Mouse (Mus musculus) spleen, embryonic (tissue): ENCODE data around the gene Adamts10.

ENCODE experiments used
- CTCF ChIA-PET: fragments of 350-600 bp; sonication (Branson Sonifier 250); formaldehyde crosslinking; loops from one replicate; lab custom pipeline; 2022; lab: Charles Lee

Gene Adamts10

DNA sequence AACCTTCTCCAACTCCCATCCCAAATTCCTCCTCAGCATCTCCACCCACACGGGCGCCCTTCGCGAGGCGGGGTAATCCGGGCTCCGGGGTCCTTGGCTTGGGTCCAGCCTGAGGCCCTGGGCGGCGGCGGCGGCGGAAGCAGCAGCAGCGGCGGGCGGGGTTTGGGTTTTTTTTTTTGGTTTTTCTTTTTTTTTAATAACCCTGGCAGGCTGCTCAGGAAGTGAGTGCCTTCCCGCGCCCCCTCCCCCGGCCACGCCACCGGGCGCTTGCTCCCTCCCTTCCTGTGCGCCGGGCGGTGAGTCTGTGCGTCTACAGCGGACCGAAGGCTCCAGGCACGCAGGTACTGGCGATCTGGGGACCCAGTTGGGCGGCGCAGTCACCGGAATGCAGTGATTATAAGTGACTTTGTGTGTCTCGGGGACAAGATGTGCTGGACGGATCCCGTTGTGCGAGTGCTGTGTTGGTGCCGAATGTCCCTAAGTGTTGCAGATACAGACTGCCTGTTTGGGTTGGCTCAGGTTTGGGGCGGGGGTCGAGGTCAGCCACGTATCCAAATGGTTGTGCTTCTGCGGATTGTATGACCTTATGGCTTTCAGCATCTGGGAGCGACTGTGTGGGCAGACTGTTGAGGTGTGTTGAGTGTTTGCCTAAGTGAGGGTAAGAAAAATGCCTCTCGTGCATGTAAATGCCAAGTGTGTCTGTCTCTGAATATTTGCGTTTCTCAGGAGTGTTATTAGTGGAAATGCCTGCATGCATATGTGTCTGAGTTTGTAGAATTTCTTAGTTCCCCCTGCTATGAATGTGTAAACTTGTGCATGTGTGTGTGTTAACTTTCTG, at the start of gene Adamts10:
Gene Adamts10 (plus strand): TSS at position 287 of the 838 bp plus-strand sequence.
- CTCF ChIA-PET = no interaction called here

DNA sequence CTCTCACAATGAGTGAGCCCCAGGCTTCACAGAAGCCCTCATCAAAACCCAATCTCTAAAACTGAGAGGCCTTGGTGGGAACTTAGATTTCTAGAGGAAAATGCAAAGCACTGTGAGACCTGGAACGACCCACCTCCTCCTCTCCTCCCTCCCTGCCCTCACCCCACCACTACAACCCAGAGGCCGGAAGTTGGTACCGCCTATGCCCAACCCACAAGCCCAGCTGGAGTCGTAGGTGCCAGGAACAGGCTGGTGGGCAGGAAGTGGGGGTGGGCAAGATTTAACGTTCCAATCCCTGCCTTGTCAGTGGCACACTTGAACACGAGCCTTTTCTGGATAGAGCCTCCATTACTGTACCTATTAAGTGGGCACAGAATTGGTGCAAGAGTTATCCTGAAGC, 40.0 kb upstream of the Adamts10 start:
- CTCF ChIA-PET = interaction anchor here (1.2 kb wide), 1 partner anchor 10 kb away, joined by 3 read pairs; no protein-coding TSS in a partner anchor

DNA sequence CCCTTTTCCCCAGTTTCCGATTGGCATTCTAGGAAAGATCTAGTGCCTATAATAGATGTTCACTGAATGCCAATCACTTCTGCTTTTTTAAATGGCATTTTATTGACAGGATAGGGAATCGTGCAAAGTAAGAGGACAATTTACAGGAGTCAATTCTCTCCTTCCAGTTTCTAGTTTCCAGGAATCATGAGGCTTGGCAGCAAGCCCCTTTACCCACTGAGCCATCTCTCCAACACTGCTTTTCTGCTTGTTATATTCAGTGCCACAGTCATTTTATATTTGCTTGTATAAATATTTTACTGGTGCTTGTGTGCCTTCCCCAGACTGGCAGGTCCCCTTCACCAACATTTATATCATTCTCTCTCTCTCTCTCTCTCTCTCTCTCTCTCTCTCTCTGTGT, 36.8 kb upstream of the Adamts10 start:
- CTCF ChIA-PET = no interaction called here

DNA sequence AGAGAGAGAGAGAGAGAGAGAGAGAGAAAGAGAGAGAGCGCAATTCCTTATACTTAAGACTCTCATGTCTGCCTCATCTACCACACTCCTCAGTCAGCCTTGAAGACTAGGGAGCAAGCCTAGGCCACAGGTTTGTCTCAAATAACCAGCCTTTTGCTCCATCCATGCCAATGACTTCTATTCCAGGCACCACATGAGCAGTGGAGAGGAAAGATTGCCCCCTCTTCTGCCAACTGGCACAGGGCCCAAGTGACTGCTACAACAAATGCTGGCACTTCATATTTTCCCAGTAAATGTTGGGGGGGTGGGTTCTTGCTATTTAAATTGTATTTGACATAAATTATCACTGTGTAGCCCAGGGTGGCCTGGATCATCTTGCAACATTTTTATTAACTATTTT, 36.4 kb upstream of the Adamts10 start:
- CTCF ChIA-PET = no interaction called here

DNA sequence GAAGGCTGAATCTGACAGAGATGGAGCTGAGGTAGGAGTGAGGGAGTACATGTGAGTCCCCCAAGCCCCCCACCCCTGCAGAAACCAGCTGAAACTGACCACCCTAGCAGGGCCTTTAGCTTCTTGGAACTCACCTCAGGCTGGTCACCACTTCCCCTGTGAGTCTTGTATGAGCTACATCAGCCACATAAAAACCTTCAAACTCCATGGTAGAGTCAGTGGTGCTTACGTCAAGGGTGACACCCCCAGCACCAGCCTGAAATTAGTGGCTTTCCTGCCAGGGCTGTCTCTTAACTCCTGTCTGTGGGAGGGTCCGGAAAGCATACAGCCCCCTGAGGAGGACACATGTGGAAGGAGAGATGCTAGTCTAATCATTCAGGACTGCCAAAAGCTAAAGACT, 32.6 kb upstream of the Adamts10 start:
- CTCF ChIA-PET = no interaction called here

DNA sequence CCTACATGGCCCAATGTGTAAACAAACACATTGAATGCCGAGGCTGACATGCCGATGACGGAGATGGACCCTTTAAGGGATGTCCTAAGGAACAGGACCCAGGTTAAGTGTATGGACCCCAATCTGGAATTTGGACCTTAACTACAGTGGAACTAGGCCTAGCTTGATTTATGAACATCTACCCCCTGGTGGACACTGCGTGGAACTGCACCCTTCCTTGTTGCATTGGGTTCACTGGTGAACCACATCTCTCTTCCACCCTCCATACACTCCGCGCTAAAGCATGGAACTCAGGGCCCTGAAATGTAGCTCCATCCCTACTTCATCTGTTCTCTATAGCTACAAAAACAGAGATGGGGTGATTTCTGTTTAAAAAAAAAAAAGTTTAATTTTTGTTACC, 30.9 kb upstream of the Adamts10 start:
- CTCF ChIA-PET = interaction anchor here (0.9 kb wide), 1 partner anchor 10 kb away, joined by 3 read pairs; no protein-coding TSS in a partner anchor

DNA sequence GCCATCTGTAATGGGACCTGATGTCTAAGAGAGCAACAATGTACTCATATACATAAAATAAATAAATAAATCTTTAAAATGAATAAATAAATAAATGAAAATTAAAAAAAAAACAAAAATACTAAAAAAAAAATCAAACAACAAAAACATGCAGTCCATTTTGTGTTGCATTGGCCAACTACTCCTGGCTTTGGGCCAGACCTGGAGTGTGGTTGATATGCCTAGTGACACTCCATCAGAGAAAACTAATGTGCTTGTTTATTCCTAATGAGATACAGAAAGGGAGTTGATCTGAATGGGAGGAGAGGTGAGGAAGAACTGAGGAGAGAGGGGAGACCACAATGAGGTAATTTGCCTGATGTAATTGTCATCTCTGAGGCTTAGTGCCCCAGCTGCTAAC, 29.4 kb upstream of the Adamts10 start:
- CTCF ChIA-PET = no interaction called here

DNA sequence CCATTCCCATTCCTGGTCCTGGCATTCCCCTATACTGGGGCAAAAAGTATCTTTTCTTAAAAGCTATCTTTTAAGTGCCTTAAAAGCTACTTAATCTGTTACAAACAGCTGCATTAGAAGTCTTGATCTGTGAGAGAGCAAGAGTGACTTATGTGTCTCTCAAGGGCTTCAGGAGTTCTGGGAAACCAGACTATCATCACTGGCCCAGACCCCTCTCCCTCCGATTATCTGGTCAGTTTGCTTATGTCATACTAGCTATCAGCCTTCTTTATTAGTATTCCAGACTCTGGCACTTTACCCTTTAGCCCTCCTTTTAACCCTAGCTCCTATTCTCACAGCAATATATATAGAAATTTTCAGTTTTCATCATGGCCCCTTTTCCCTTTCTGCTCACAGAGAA, 25.1 kb upstream of the Adamts10 start:
- CTCF ChIA-PET = no interaction called here

DNA sequence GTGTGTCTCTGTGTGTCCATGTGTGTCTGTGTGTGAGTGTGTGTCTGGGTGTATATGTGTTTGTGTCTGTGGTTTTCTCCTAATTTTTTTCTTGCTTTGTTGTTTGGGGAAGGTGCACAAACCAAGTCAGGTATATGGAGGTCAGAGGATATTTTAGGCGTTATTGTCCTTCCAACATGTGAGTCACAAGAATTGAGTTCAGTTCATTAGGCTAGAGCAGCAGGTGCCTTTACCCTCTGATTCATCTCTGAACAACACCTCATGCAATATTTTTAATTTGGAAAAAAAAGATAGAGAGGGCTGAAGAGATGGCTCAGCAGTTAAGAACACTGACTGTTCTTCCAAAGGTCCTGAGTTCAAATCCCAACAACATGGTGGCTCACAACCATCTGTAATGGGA, 15.6 kb upstream of the Adamts10 start:
- CTCF ChIA-PET = no interaction called here

DNA sequence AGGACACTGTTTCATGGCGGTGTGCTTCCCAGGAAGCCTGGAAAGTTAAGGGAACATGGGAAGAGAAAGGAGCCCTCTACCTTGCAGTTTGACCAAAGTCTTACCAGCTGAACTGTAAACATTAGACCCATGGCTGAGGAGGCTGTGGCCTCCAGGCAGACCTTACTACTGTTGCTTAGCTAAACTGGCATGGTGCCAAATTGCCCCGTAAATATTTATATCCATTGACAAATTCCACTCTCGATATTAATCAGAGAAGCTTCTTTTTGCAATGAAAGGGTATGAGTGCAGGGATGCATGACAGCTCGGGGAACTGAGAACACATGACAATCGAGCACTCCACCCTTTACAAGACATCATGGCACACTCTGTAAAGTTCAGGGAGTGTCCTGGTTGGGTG, 13.8 kb upstream of the Adamts10 start:
- CTCF ChIA-PET = interaction anchor here (0.6 kb wide), 1 partner anchor 695 kb away, joined by 4 read pairs; no protein-coding TSS in a partner anchor

DNA sequence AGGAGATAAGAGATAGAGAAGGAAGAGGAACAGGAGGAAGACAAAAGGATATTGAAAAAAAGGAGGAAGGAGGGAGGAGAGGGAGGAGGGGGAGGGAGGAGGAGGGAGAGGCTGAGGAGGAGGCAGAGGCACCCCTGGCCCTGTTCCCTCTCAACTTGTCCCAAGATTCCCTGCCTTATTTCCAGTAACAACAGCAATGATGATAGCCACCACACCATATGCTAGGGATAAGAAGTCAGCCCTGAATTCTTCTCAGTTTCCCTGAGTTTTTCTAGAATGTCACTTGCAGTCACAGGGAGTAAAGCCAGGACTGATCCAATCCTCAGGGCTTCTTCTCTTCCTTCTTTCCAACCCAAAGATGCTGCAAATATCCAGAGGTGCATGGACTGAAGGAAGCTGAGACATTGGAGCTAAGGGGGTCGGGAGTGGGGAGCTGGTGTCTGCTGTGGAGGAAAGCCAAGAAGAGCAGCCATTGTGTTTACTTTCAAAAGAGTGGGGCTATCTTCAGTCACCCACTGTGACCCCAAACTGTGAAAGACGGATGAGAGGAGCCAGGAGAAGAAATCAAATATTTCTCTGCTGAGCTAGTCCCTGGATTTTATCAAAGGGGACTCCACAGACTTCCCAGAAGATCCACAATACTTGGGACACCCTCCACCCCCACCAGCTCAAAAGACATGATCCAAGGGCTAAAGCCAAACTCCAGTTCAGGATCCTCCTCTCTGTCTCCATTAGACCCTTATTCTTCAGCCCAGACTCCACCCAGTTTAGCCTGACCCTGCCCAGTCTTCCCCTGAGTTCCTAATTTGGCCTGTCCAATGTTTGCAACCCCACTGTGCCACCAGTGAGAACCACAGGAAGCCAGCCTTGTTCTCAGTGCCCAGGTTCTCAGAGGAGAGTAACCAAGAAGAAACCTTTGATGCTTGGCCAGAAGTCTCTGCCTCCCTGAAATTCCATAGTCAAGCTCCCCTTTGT, 11.3 kb upstream of the Adamts10 start:
- CTCF ChIA-PET = no interaction called here

DNA sequence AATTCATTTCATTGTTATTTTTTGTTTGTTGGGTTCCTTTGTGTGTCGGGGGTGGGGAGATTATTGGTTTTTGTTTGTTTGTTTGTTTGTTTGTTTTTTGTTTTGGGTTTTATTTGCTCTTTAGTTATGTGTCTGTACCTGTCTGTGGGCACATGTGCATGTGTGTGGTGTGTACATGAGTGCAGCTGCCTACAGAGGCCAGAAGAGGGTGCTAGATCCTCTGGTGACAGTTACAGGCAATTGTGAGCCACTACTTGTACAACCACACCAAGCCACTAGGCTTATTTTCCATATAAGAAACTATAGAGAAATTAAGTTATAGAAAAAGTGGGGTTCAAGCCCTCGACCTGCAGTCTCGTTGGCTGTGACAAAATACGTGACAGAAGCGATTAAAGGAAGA, 10.1 kb upstream of the Adamts10 start:
- CTCF ChIA-PET = no interaction called here

DNA sequence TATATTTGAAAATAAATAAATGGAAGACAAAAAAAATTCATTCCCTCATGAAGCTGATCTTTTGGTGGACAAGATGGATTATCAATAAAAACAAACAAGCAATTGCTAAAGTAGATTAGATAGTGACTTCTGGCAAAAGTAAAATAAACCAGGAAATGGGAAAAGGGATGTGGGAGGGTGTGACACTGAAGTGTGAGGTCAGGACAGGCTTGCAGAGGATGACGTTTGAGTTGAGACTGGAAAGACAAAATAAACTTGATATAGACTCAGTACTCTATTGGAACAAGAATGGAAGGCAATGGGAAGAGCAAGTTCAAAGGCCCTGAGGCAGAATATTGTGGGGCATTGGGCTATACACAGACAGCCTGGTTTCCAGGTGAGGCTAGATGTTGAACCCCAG, 3.6 kb upstream of the Adamts10 start:
- CTCF ChIA-PET = no interaction called here

DNA sequence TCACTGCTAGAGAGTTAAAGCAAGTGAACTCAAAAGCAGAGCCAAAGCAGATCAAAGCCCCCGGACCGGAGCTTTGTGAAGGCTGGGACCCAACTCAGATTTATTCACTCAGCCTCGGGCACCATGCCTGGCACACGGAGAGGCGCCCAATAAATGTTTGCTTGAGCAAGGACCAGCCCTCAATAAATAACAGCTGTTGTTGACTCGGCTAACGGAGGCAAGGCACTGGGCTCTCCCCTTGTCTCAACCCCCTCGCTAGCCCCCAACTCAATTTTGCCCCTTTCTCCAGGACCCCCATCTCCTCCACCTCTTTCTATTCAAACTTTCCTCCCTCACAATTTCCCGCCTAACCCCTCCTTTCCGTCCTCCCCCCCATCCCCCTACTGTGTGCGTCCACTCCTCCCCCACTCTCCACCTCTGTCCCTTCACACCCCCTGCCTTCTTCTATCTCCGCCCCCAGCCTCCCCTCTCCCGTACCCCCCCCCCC, 530 bp upstream of the Adamts10 start:
- CTCF ChIA-PET = no interaction called here

DNA sequence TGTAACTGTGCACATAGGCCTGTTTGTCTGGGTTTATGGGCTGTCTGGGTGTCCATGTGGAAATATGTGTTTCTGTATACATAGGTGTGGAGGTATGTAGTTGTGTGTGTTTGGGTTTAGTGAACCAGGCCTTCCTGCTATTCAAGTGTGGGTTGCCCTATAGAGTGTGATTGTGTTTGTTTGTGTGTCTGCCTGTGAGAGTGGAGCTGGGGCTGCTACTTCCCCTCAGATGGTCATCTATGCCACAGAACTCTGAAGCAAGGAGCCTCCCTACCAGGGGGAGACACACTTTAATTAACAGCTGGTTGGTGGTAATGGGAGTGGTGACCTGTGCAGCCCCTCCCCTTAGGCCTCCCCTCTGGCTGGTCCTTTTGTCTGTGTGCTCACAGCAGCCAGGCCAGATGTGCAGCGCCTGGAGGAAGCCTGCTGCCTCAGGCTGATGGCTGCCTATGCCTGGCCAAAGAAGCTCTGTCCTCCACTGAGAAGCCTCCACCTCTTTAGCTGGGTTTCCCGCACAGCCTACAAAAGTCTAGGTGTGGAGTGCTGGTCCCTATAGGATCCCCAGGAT, 886 bp downstream of the Adamts10 start:
- CTCF ChIA-PET = no interaction called here

DNA sequence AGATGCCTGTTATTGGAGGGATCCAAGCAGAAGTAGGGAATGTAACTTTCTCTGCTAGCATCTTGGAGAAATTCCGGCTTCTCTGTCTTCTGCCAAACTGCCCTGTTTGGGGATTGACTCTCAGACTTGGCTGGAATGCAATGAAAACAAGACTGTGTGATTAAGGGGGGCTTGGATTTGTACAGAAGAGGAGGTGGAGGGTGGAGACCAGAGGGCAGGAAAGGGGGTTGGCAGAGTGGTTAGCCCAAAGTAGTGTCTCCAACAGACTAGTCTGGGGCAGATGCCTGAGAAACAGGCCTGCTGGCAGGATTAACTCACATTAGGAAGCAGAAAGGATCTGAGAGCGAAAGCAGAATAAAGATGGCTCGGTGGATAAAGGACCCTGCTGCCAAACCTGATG, 2.5 kb downstream of the Adamts10 start:
- CTCF ChIA-PET = no interaction called here

DNA sequence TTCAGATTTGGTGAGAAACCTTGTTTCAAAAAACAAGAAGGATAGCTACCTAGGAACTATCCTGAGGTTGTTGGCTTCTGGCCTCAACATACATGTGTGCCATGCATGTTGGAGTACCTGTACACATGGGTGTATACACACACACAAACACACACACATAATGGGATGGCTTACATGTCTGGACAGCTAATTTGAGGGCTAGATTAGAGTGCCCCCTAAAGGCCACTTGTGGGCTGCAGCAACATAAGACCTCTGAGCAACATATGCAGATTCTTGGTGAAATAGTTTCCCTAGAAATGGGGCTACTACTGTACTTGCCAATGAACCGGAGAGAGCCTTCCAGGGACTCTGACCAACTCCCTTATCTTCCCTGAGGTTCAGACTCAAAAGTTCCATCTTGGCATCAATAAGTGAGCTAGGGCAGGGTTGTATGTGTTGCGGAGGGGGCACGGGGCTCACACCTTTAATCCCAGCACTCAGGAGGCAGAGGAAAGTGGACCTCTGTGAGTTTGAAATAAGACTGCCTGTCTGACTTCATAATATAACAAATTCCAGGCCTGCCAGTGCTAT, 15.2 kb downstream of the Adamts10 start:
- CTCF ChIA-PET = no interaction called here

DNA sequence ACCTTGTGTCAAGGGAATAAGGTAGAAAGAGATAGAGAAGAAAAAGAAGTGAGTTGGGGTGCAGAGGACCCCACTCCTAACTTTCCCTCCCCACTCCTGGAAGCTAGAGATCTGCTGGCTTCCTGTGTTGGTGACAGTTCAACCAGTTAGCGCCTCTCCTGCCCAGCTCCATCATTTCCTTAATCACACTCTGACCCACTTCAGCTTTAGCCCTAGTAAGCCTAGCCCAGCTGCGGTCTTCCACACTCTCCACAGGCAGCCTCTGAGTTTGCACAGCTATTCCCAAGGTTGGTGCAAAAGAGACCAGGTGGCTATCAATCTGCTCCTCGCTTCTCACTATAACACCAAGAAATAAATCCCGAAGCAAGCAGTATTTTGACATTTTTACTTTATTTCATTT, 15.9 kb downstream of the Adamts10 start:
- CTCF ChIA-PET = no interaction called here

DNA sequence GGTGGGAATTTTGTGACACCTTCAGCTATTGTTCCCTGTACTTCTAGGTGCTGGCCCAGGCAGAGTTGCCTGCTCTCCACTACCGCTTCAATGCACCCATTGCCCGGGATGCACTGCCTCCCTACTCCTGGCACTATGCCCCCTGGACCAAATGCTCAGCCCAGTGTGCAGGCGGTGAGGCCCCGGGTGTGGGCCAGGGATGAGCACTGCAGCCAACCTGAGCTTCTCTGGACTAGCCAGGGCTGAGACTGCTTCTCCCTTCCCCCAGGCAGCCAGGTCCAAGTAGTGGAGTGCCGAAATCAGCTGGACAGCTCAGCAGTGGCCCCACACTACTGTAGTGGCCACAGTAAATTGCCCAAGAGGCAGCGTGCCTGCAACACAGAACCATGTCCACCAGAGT, 25.2 kb downstream of the Adamts10 start:
- CTCF ChIA-PET = no interaction called here

DNA sequence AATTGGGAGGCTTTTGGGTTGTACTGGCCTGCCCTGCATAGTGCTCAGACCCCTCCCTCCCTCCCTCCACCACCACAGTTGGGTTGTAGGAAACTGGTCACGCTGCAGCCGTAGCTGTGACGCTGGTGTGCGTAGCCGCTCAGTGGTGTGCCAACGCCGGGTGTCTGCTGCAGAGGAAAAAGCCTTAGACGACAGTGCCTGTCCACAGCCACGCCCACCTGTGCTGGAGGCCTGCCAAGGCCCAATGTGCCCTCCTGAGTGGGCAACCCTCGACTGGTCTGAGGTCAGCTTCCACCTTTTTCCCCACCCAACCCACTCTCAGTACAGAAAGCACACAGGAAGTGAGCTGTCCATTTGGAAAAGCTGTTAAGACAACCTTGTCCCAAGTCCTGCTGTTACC, 26.4 kb downstream of the Adamts10 start:
- CTCF ChIA-PET = interaction anchor here (0.6 to 0.8 kb wide), 2 partner anchors 539 to 1147 kb away, joined by 3 read pairs; no protein-coding TSS in a partner anchor

DNA sequence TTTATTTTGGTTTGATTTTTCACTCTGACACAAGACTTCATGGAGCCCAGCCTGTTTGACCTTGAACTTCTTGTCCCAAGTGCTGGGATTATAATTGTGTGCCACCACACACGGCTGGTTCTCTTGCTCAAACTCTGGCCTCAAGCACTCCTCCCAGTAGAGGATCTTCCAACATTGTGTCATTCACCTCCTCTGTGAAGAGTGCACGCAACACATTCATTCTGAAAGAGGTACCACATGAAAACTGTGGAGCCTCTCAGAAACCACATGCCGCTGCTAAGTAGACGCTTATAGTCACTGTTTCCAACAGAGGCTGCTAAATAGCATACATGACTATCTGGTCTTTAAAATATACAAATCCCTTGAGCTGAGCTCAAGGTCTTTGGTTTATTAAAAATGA, 28.1 kb downstream of the Adamts10 start:
- CTCF ChIA-PET = no interaction called here
